In genomic region chr1:88655473-88656095, GRCm38 (mm10) we compare ENCODE assay signal across 19 mouse cellular contexts. TPM values are rescaled to one million over a fixed set of nuclear protein-coding genes. Genes with fewer than 3 reads are reported as not detected.
DNase-seq lines count a peak whose midpoint lies in the region; ATAC-seq and TF ChIP-seq lines count a peak whose summit lies in the region.
"Had no signal": no experiment of that assay in that cellular context is flagged by ENCODE, and none has a peak within 500 bp of the region (broad histone marks: within the 10 kb centered on the region; RNA-seq: fewer than 3 reads in every experiment).

No protein-coding gene starts in this region.

- H3K36me3 ChIP-seq in heart, postnatal 0 days (replicated peaks; ENCODE audit: control insufficient read depth, insufficient read depth, low read length), result no peaks in the 10 kb centered on the region
- H3K36me3 ChIP-seq in CH12.LX (replicated peaks in 1 of 2; ENCODE audit: control insufficient read depth in 1 of 2, insufficient read depth in 1 of 2, low read length in 1 of 2), result peaks cover 0 to 3% of the 10 kb centered on the region in 2 experiments
- H3K36me3 ChIP-seq: embryonic facial prominence, embryonic 12.5 days; forebrain, embryonic 15.5 days; hindbrain, embryonic 12.5 days; limb, embryonic 10.5 days had no signal

- TF ChIP-seq POLR2A in CH12.LX (IDR thresholded peaks at IDR 0.05; ENCODE audit: low read depth, low read length), result no peak
- no peak for TF ChIP-seq POLR2A in bone marrow macrophage, adult 2 months (IDR thresholded peaks at IDR 0.05; ENCODE audit: borderline replicate concordance, low read depth, low read length)

- no peak for ATAC-seq in heart, postnatal 0 days (ENCODE audit: insufficient read depth, low read depth)
- ATAC-seq: forebrain, embryonic 15.5 days had no signal

- H3K9me3 ChIP-seq in heart, postnatal 0 days (replicated peaks; ENCODE audit: control insufficient read depth, low read length), result no peaks in the 10 kb centered on the region
- H3K9me3 ChIP-seq in CH12.LX (replicated peaks; ENCODE audit: low read length), result peaks cover 48% of the 10 kb centered on the region
- H3K9me3 ChIP-seq: embryonic facial prominence, embryonic 12.5 days; forebrain, embryonic 15.5 days; hindbrain, embryonic 12.5 days; limb, embryonic 10.5 days had no signal

- H3K27me3 ChIP-seq in heart, postnatal 0 days (ENCODE audit: control insufficient read depth, insufficient read depth, low read length), result no peaks in the 10 kb centered on the region
- H3K27me3 ChIP-seq in CH12.LX (replicated peaks), result no peaks in the 10 kb centered on the region
- H3K27me3 ChIP-seq: embryonic facial prominence, embryonic 12.5 days; forebrain, embryonic 15.5 days; hindbrain, embryonic 12.5 days had no signal

- peak overlapping the region; percentile 11; the same call in 1 of the 2 replicates for H3K27ac ChIP-seq in heart, postnatal 0 days (ENCODE audit: low read depth)
- H3K27ac ChIP-seq in CH12.LX (ENCODE audit: insufficient read depth, low read depth), result peak overlapping the region; percentile 97
- peak overlapping the region; percentile 92 for H3K27ac ChIP-seq in bone marrow macrophage, adult 2 months (ENCODE audit: insufficient read depth, low read depth, low read length)
- H3K27ac ChIP-seq: embryonic facial prominence, embryonic 12.5 days; forebrain, embryonic 15.5 days; heart, adult 2 months; hindbrain, embryonic 12.5 days; left cerebral cortex, adult 2 months; limb, embryonic 10.5 days had no signal

- no peak overlapping the region for H3K4me3 ChIP-seq in heart, postnatal 0 days (ENCODE audit: low read depth, low read length)
- H3K4me3 ChIP-seq in CH12.LX (replicated peaks in 1 of 3; ENCODE audit: low read depth in 2 of 3, low read length in 2 of 3, poor library complexity in 1 of 3), result peak overlapping the region; percentile 11 to 44 (median 17)
- no peak overlapping the region for H3K4me3 ChIP-seq in bone marrow macrophage, adult 2 months (ENCODE audit: insufficient read depth, low read length)
- H3K4me3 ChIP-seq: embryonic facial prominence, embryonic 12.5 days; erythroblast, embryonic 14.5 days; forebrain, embryonic 15.5 days; heart, adult 2 months; hindbrain, embryonic 12.5 days; left cerebral cortex, adult 2 months; limb, embryonic 10.5 days had no signal

- no peak for DNase-seq in heart, postnatal 0 days (ENCODE audit: low spot score)
- DNase-seq in heart, postnatal 4 days, result no peak
- DNase-seq in CH12.LX (ENCODE audit: extremely low read depth), result no peak
- peak; percentile 46 for DNase-seq in thymus, postnatal 14 days
- DNase-seq in embryo, embryonic 10 days (ENCODE audit: low spot score), result no peak
- DNase-seq in kidney, postnatal 14 days, result no peak
- DNase-seq: adrenal gland, postnatal 25 days; cerebellum, adult 8-10 months; gastrocnemius, postnatal 14 days; kidney, adult 9 months; midbrain, embryonic 14.5 days had no signal

- no peak for TF ChIP-seq RAD21 in CH12.LX (IDR thresholded peaks at IDR 0.05; ENCODE audit: low read depth, low read length)

- H3K4me2 ChIP-seq in heart, postnatal 0 days (ENCODE audit: low read depth, low read length), result no peak overlapping the region
- H3K4me2 ChIP-seq in CH12.LX (ENCODE audit: insufficient read depth, low read depth, poor library complexity, severe bottlenecking), result peak overlapping the region; percentile 38
- H3K4me2 ChIP-seq: embryonic facial prominence, embryonic 12.5 days; forebrain, embryonic 15.5 days; hindbrain, embryonic 12.5 days had no signal

- H3K4me1 ChIP-seq in heart, postnatal 0 days (ENCODE audit: control insufficient read depth, insufficient read depth), result peaks cover 23% of the 10 kb centered on the region
- H3K4me1 ChIP-seq in CH12.LX (ENCODE audit: control insufficient read depth in 1 of 2, insufficient read depth in 2 of 2), result peaks cover 19 to 25% of the 10 kb centered on the region in 2 experiments
- H3K4me1 ChIP-seq in bone marrow macrophage, adult 2 months (ENCODE audit: control insufficient read depth, insufficient read depth, low read length), result peaks cover 70% of the 10 kb centered on the region
- H3K4me1 ChIP-seq: embryonic facial prominence, embryonic 12.5 days; hindbrain, embryonic 12.5 days; limb, embryonic 10.5 days had no signal

- 0 out of 2 replicates have a peak, but pooled peaks cover 7% of the 10 kb centered on the region for H3K79me2 ChIP-seq in CH12.LX (replicated peaks; ENCODE audit: control insufficient read depth, extremely low read depth, insufficient read depth, poor library complexity, severe bottlenecking)

- TF ChIP-seq EP300 in heart, postnatal 0 days (IDR thresholded peaks at IDR 0.05; ENCODE audit: low read depth), result no peak
- no peak for TF ChIP-seq EP300 in CH12.LX (IDR thresholded peaks at IDR 0.05; ENCODE audit: low read length)

- no peak for TF ChIP-seq CTCF in heart, postnatal 0 days (IDR thresholded peaks at IDR 0.05; ENCODE audit: low read depth)
- no peak for TF ChIP-seq CTCF in CH12.LX (conservative IDR thresholded peaks at IDR 0.05 in 1 of 2, IDR thresholded peaks at IDR 0.05 in 1 of 2; ENCODE audit: low read depth in 2 of 2, low read length in 2 of 2)
- no peak for TF ChIP-seq CTCF in bone marrow macrophage, adult 2 months (IDR thresholded peaks at IDR 0.05; ENCODE audit: low read depth, low read length)

- dilution Hi-C loops in CH12.LX (cut with MboI; ENCODE audit: extremely low pct_ligation_motif_present, extremely low pct_unique_long_range_greater_than_20kb, low sequenced_read_pairs), result no loop called here

- in situ Hi-C loops in CH12.LX (cut with MboI; ENCODE audit: low pct_ligation_motif_present, low pct_unique_long_range_greater_than_20kb, low sequenced_read_pairs), result loop anchor here (5.0 kb wide), 1 partner anchor 37 kb away; no protein-coding TSS in a partner anchor

- WGBS in heart, postnatal 0 days, result 79% methylated on average over 3 of the region's 3 CpGs

- H3K9ac ChIP-seq in heart, postnatal 0 days (replicated peaks; ENCODE audit: low read depth, low read length), result no peak overlapping the region
- peak overlapping the region; percentile 61 for H3K9ac ChIP-seq in CH12.LX (ENCODE audit: insufficient read depth, low read depth)
- H3K9ac ChIP-seq: embryonic facial prominence, embryonic 12.5 days; forebrain, embryonic 15.5 days; hindbrain, embryonic 12.5 days had no signal

TF ChIP-seq in CH12.LX, 34 proteins besides CTCF, POLR2A, EP300 and RAD21:
- no peak for TF ChIP-seq JUN (IDR thresholded peaks at IDR 0.05; ENCODE audit: insufficient read depth, low read depth, low read length)
- no peak; the same call in 1 of the 2 replicates for TF ChIP-seq CHD1 (IDR thresholded peaks at IDR 0.05; ENCODE audit: low read depth, low read length)
- no peak for TF ChIP-seq MAX (IDR thresholded peaks at IDR 0.05; ENCODE audit: low read length)
- TF ChIP-seq ZC3H11A (IDR thresholded peaks at IDR 0.05; ENCODE audit: low read depth, low read length), result no peak
- TF ChIP-seq E2F4 (IDR thresholded peaks at IDR 0.05; ENCODE audit: insufficient replicate concordance, low read depth, low read length), result no peak
- no peak for TF ChIP-seq IRF4 (IDR thresholded peaks at IDR 0.05; ENCODE audit: low read depth, low read length)
- no peak for TF ChIP-seq USF1 (IDR thresholded peaks at IDR 0.05; ENCODE audit: low read depth, low read length)
- TF ChIP-seq HCFC1 (IDR thresholded peaks at IDR 0.05; ENCODE audit: low read depth, low read length), result no peak
- TF ChIP-seq USF2 (conservative IDR thresholded peaks at IDR 0.05; ENCODE audit: low read depth, low read length), result no peak
- no peak for TF ChIP-seq ETS1 (conservative IDR thresholded peaks at IDR 0.05; ENCODE audit: low read depth, low read length)
- no peak for TF ChIP-seq ZKSCAN1 (IDR thresholded peaks at IDR 0.05; ENCODE audit: borderline replicate concordance, low read depth, low read length)
- TF ChIP-seq ZNF384 (IDR thresholded peaks at IDR 0.05; ENCODE audit: low read depth, low read length), result no peak
- TF ChIP-seq BHLHE40 (IDR thresholded peaks at IDR 0.05; ENCODE audit: low read depth, low read length), result no peak
- TF ChIP-seq PAX5 (IDR thresholded peaks at IDR 0.05; ENCODE audit: low read length), result no peak
- no peak for TF ChIP-seq SIN3A (IDR thresholded peaks at IDR 0.05; ENCODE audit: low read length)
- no peak for TF ChIP-seq UBTF (IDR thresholded peaks at IDR 0.05; ENCODE audit: low read depth, low read length)
- no peak for TF ChIP-seq GABPA (IDR thresholded peaks at IDR 0.05; ENCODE audit: insufficient replicate concordance, low read depth, low read length)
- no peak for TF ChIP-seq POLR2AphosphoS2 (IDR thresholded peaks at IDR 0.05; ENCODE audit: low read depth, low read length)
- TF ChIP-seq TBP (conservative IDR thresholded peaks at IDR 0.05; ENCODE audit: low read depth, low read length), result no peak
- no peak for TF ChIP-seq ZMIZ1 (IDR thresholded peaks at IDR 0.05; ENCODE audit: low read depth, low read length)

RNA-seq across cellular contexts. Expression of gene Arl4c, which starts 46.4 kb away (rescaled TPM):
- total RNA-seq in heart, postnatal 0 days (2014; rRNA removed; ENCODE audit: low replicate concordance), result 20.9 and 23.4 TPM in 2 replicates
- 6.0 and 6.2 TPM in 2 replicates for polyA plus RNA-seq in heart, postnatal 0 days (2015; fragmentation: Nextera tagmentation; extraction: Ambion mirVana)
- 10 to 100 TPM; 33.0 to 34.9 TPM for total RNA-seq in heart, postnatal 4 days (2021)
- total RNA-seq in CH12.LX (2012; rRNA removed) (32.2 and 33.9 TPM in 2 replicates), CH12.LX (2014; rRNA removed) (24.1 and 25.8 TPM in 2 replicates)
- polyA plus RNA-seq in CH12.LX (2012; ENCODE audit: insufficient read length, low read depth), result 30.8 and 31.6 TPM in 2 replicates
- polyA plus RNA-seq in bone marrow macrophage, adult 2 months (2012; ENCODE audit: insufficient read depth, insufficient read length, missing spikeins), result 146 and 151 TPM in 2 replicates

Comparison
In these comparisons a context has a peak if more than half of its experiments do, and no peak if none do; other contexts are left out.
1. H3K27ac ChIP-seq: peak in every context shown above with its lines; median percentile 97 in CH12.LX; 92 in bone marrow macrophage, adult 2 months; 11 in heart, postnatal 0 days.
2. H3K4me3 ChIP-seq: peak in CH12.LX (3 of 3); none in heart, postnatal 0 days (single experiment) and bone marrow macrophage, adult 2 months (single experiment).